Mouse (Mus musculus): ENCODE measurements around the gene Irak1bp1. TPM values are rescaled to one million over a fixed set of nuclear protein-coding genes. Genes with fewer than 3 reads are reported as not detected.

Gene Irak1bp1
- total RNA-seq, 2 experiments from 2014 or later, result 21.9 to 24.5 TPM

DNA sequence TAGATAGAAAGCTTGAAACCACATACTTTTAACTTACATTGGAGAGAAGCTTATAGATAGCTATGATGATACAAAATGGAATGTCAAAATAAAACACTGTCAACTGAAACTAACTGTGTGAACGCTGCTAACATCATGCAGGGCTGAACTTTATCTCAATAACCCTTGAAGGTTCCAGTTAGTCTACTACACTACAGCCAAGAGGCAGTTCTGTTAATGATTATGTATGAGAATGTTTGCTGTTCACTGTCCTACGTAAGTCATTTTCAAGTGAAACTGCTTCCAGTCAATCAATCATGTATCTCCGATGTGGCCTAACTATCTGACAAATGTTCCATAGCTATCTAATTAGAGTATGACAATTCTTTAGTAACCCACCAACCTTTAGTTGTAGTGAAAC lies 38.4 kb downstream of the Irak1bp1 start:
- no peak for DNase-seq (ENCODE audit: extremely low spot score in 1 of 2, low spot score in 1 of 2)

DNA sequence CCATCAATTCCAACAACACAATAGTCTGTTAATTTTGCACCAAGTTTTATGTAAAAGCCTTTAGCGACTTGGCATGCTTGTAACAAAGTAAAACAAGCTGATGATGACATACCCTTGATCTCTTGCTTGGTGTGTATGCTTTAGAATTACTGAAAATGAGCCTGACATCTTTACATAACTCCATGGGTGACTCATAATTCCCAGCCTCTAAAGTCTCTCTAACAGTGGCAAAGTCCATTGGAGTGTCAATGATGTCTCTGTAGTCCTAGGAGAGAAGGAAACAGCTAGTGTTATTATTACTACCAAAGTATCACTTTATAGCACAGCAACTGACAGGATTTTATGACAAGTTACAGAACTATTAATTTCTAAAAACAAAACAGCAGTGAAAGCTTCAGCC lies 47.7 kb downstream of the Irak1bp1 start:
- no peak for DNase-seq (ENCODE audit: extremely low spot score in 1 of 2, low spot score in 1 of 2)

DNA sequence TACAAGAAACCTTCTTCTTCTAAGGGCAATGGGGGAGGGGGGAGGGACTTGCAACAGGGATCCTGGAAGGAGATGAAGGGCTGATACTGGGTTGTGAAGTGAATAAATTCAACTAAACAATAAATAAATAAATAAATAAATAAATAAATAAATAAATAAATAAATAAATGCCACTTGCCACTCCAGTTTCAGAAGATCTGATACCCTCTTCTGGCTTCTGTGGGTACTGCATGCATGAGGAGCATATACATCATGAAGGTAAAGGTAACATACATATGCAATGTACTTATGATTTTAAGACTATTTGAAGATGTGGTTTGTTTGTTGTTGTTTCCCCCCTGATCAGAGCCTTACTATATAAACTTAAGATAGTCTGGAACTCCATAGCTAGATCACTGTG lies 54.8 kb downstream of the Irak1bp1 start:
- DNase-seq (ENCODE audit: extremely low spot score in 1 of 2, low spot score in 1 of 2), result no peak

DNA sequence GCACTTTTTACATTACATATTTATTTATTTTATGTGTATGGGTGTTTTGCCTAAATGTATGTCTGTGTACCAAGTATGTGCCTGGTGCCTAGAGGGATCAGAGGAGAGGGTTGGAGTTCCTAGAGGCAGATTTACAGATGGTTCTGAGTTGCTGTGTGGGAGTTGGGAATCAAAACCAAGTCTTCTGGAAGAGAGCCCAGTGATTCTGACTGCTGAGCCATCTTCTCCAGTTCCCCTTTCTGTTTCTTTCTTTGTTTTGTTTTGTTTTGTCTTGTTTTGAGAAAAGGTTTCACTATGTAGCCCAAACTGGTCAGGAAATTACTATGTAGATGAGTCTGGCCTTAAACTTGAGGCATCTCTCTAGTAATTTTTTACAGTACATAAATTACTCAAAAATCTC lies 59.3 kb downstream of the Irak1bp1 start:
- DNase-seq (ENCODE audit: extremely low spot score in 1 of 2, low spot score in 1 of 2), result no peak

Other genes with a start within 250 kb of the Irak1bp1 start
- gene Phip, start 146.0 kb downstream of the Irak1bp1 start, total RNA-seq (2021), result 10 to 100 TPM; 53.2 to 69.8 TPM